Mouse (Mus musculus): Measurements from ENCODE around the gene Gpr162.

DNA sequence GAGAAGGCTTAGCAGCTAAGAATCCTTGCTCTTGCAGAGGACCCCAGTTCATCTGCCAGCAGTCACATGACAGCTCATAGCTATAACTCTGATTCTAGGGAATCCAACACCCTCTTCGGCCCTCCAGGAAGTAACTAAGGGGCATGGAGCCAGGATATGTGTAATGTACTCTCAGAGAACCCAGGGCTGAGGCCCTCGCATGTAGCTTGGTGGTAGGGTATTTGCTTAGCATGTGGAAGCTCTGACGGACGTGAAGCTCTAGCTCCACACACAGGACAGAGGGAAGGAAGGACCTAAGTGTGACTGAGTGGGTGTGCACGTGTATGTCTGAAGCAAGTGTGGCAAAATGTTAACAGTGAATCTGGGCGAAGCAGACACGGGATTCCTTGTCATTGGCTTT is 27.4 kb downstream of the Gpr162 start:
- TF ChIP-seq GATA1 (IDR thresholded peaks at IDR 0.05; ENCODE audit: low read length) = no peak
- no peak for TF ChIP-seq TAL1 (IDR thresholded peaks at IDR 0.05; ENCODE audit: low read length)
